Mouse (Mus musculus): ENCODE results near the gene Tspan14.

- TF ChIP-seq CTCF (IDR thresholded peaks at IDR 0.05; ENCODE audit: low read depth, low read length) (no peak), GATA1 (IDR thresholded peaks at IDR 0.05; ENCODE audit: borderline replicate concordance, low read length) (no peak), TAL1 (conservative IDR thresholded peaks at IDR 0.05; ENCODE audit: low read depth, low read length) (peak; percentile 67)
Measured at GRCm38 (mm10) chr14:40992464-40992863, 25.9 kb upstream of the Tspan14 start.
